Mouse (Mus musculus): Measurements from ENCODE around the gene Cyth3.

Gene Cyth3

GRCm38 (mm10) chr5:143616116-143616515 lies 6.1 kb upstream of the Cyth3 start:
- no peak for DNase-seq (ENCODE audit: low read depth)

- DNase-seq (ENCODE audit: low read depth), result no peak
Observed at GRCm38 (mm10) chr5:143616657-143617329, 5.5 kb upstream of the Cyth3 start.

- DNase-seq (ENCODE audit: low read depth), result no peak
Observed at GRCm38 (mm10) chr5:143617487-143618209, 4.6 kb upstream of the Cyth3 start.

- no peak for DNase-seq (ENCODE audit: low read depth)
Observed at GRCm38 (mm10) chr5:143618585-143618984, 3.7 kb upstream of the Cyth3 start.

GRCm38 (mm10) chr5:143620196-143620595 lies 2.1 kb upstream of the Cyth3 start:
- no peak for DNase-seq (ENCODE audit: low read depth)

GRCm38 (mm10) chr5:143620941-143621340 lies 1.3 kb upstream of the Cyth3 start:
- DNase-seq (ENCODE audit: low read depth), result no peak

GRCm38 (mm10) chr5:143622623-143623150 lies 440 bp downstream of the Cyth3 start:
- DNase-seq (ENCODE audit: low read depth), result no peak

GRCm38 (mm10) chr5:143623356-143624295 lies 1.4 kb downstream of the Cyth3 start:
- DNase-seq (ENCODE audit: low read depth), result no peak

GRCm38 (mm10) chr5:143624449-143624848 lies 2.2 kb downstream of the Cyth3 start:
- DNase-seq (ENCODE audit: low read depth), result no peak

- peak; percentile 87 for DNase-seq (ENCODE audit: low read depth)
Observed at GRCm38 (mm10) chr5:143625497-143625896, 3.2 kb downstream of the Cyth3 start.

GRCm38 (mm10) chr5:143625940-143626588 lies 3.8 kb downstream of the Cyth3 start:
- DNase-seq (ENCODE audit: low read depth), result no peak

GRCm38 (mm10) chr5:143627507-143627906 lies 5.3 kb downstream of the Cyth3 start:
- DNase-seq (ENCODE audit: low read depth), result no peak

GRCm38 (mm10) chr5:143627926-143628325 lies 5.7 kb downstream of the Cyth3 start:
- DNase-seq (ENCODE audit: low read depth), result no peak

- DNase-seq (ENCODE audit: low read depth), result no peak
Observed at GRCm38 (mm10) chr5:143629686-143630085, 7.4 kb downstream of the Cyth3 start.

GRCm38 (mm10) chr5:143630214-143630613 lies 8.0 kb downstream of the Cyth3 start:
- DNase-seq (ENCODE audit: low read depth), result no peak

GRCm38 (mm10) chr5:143630738-143631137 lies 8.5 kb downstream of the Cyth3 start:
- no peak for DNase-seq (ENCODE audit: low read depth)

- no peak for DNase-seq (ENCODE audit: low read depth)
Observed at GRCm38 (mm10) chr5:143631559-143631958, 9.3 kb downstream of the Cyth3 start.

GRCm38 (mm10) chr5:143632674-143633557 lies 10.7 kb downstream of the Cyth3 start:
- no peak for DNase-seq (ENCODE audit: low read depth)

- DNase-seq (ENCODE audit: low read depth), result no peak
Observed at GRCm38 (mm10) chr5:143633558-143633871, 11.3 kb downstream of the Cyth3 start.

GRCm38 (mm10) chr5:143633877-143634276 lies 11.6 kb downstream of the Cyth3 start:
- no peak for DNase-seq (ENCODE audit: low read depth)

All from c-Kit-positive CD71-positive TER-119-negative erythroid progenitor cells, embryonic 14.5 days (primary cell).